Mouse (Mus musculus) cerebellum, adult 9-10 months (tissue): Measurements from ENCODE around the gene Tbc1d4.

Experiments used
- DNase-seq: peaks from one replicate; pipeline ENCODE4 v3.0.0; 2022

Gene Tbc1d4

GRCm38 (mm10) chr14:101527420-101527996 is 81.5 kb downstream of the Tbc1d4 start:
- no peak for DNase-seq

- no peak for DNase-seq
These were observed 82.5 kb downstream of the Tbc1d4 start for GRCm38 (mm10) chr14:101526478-101526877.

- DNase-seq = no peak
These were observed 89.0 kb downstream of the Tbc1d4 start for GRCm38 (mm10) chr14:101519964-101520363.

GRCm38 (mm10) chr14:101518259-101518658 is 90.7 kb downstream of the Tbc1d4 start:
- no peak for DNase-seq

- DNase-seq = no peak
These were observed 91.2 kb downstream of the Tbc1d4 start for GRCm38 (mm10) chr14:101517801-101518200.

- peak; percentile 76 for DNase-seq
These were observed 91.7 kb downstream of the Tbc1d4 start for GRCm38 (mm10) chr14:101517341-101517740.

- DNase-seq = no peak
These were observed 92.1 kb downstream of the Tbc1d4 start for GRCm38 (mm10) chr14:101516864-101517263.

GRCm38 (mm10) chr14:101516031-101516430 is 93.0 kb downstream of the Tbc1d4 start:
- no peak for DNase-seq

- no peak for DNase-seq
These were observed 93.7 kb downstream of the Tbc1d4 start for GRCm38 (mm10) chr14:101515271-101515670.

- DNase-seq = no peak
These were observed 94.4 kb downstream of the Tbc1d4 start for GRCm38 (mm10) chr14:101514557-101514971.

GRCm38 (mm10) chr14:101513163-101513562 is 95.8 kb downstream of the Tbc1d4 start:
- DNase-seq = no peak

GRCm38 (mm10) chr14:101511410-101511809 is 97.6 kb downstream of the Tbc1d4 start:
- DNase-seq = no peak

- no peak for DNase-seq
These were observed 98.3 kb downstream of the Tbc1d4 start for GRCm38 (mm10) chr14:101510540-101511313.

- no peak for DNase-seq
These were observed 99.2 kb downstream of the Tbc1d4 start for GRCm38 (mm10) chr14:101509759-101510158.

- no peak for DNase-seq
These were observed 101.0 kb downstream of the Tbc1d4 start for GRCm38 (mm10) chr14:101507956-101508355.

- DNase-seq = peak; percentile 54
These were observed 101.8 kb downstream of the Tbc1d4 start for GRCm38 (mm10) chr14:101507146-101507545.

- no peak for DNase-seq
These were observed 103.2 kb downstream of the Tbc1d4 start for GRCm38 (mm10) chr14:101505805-101506204.

- DNase-seq = no peak
These were observed 104.4 kb downstream of the Tbc1d4 start for GRCm38 (mm10) chr14:101504473-101505200.

- DNase-seq = no peak
These were observed 105.6 kb downstream of the Tbc1d4 start for GRCm38 (mm10) chr14:101503168-101503961.

- DNase-seq = no peak
These were observed 107.1 kb downstream of the Tbc1d4 start for GRCm38 (mm10) chr14:101501868-101502267.

GRCm38 (mm10) chr14:101501452-101501851 is 107.5 kb downstream of the Tbc1d4 start:
- no peak for DNase-seq

- DNase-seq = peak; percentile 34
These were observed 108.2 kb downstream of the Tbc1d4 start for GRCm38 (mm10) chr14:101500826-101501225.

- no peak for DNase-seq
These were observed 109.2 kb downstream of the Tbc1d4 start for GRCm38 (mm10) chr14:101499838-101500237.
